Mouse (Mus musculus) liver, embryonic 14.5 days (tissue): ENCODE results near the gene Cdyl2.

Experiments used
- CTCF ChIP-seq: IDR thresholded peaks from 2 replicates; pipeline ENCODE4 v1.5.1; 2016; ENCODE audit warnings: antibody characterized with exemption, low read depth, control low read depth
- EP300 ChIP-seq: IDR thresholded peaks from 2 replicates; pipeline ENCODE4 v1.6.1; 2016; ENCODE audit warnings: antibody characterized with exemption, low read depth

DNA sequence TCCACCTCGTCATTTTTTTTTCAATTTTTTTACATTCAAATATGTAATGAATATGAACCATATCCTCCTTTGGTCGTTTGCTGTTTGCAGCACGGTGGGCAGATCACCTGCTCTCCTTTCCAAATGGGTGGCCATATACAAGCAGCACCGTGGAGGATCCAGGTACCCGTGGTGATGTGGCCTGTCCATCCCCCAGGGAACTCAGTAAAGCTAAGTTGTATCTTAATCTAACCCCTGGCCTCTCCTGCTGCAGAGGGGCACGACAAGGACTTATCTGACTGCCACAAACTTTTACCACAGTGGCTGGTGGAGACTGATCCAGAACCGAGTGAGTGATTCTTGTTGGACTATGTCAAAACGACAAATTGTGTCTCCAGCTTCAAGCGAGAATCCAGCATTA, 1.4 kb upstream of the Cdyl2 start:
- TF ChIP-seq CTCF (no peak), EP300 (peak; percentile 73)
